Mouse (Mus musculus) forebrain, postnatal 0 days (tissue): ENCODE measurements around the gene Cox5a. TPM values are rescaled to one million over a fixed set of nuclear protein-coding genes. Genes with fewer than 3 reads are reported as not detected.

Experiments
- ATAC-seq: fragments of 200-750 bp; cut with Nextera tagmentation; 2 replicates; pipeline ENCODE4 v1.8.0; 2017; ENCODE audit warnings: mild to moderate bottlenecking, moderate library complexity
- DNase-seq: peaks from one replicate; pipeline ENCODE4 v3.0.0-alpha.2; 2015
- H3K27ac ChIP-seq: fragments of 300-500 bp; sonication (generic); 2 replicates; pipeline ENCODE4 v1.5.1; 2014; ENCODE audit warnings: low read depth, mild to moderate bottlenecking, antibody characterized with exemption, low read length, moderate library complexity, mixed read lengths
- H3K27me3 ChIP-seq: fragments of 300-500 bp; sonication (generic); 2 replicates; pipeline ENCODE4 v1.6.1; 2014; ENCODE audit warnings: mild to moderate bottlenecking, low read length, mixed read lengths; ENCODE audit not compliant: insufficient read depth
- H3K36me3 ChIP-seq: fragments of 300-500 bp; sonication (generic); 2 replicates; pipeline ENCODE4 v1.6.1; 2014; ENCODE audit warnings: mild to moderate bottlenecking, moderate library complexity; ENCODE audit not compliant: insufficient read depth
- H3K4me1 ChIP-seq: fragments of 300-500 bp; sonication (generic); 2 replicates; pipeline ENCODE4 v1.6.1; 2014; ENCODE audit warnings: antibody characterized with exemption; ENCODE audit not compliant: insufficient read depth
- H3K4me2 ChIP-seq: fragments of 300-500 bp; sonication (generic); 2 replicates; pipeline ENCODE4 v1.6.1; 2014; ENCODE audit warnings: low read depth, mild to moderate bottlenecking, moderate library complexity
- H3K4me3 ChIP-seq: fragments of 300-500 bp; sonication (generic); 2 replicates; pipeline ENCODE4 v1.5.1; 2014; ENCODE audit warnings: low read depth, low read length, mixed read lengths
- H3K9ac ChIP-seq: fragments of 300-500 bp; sonication (generic); 2 replicates; pipeline ENCODE4 v1.6.1; 2014; ENCODE audit warnings: mild to moderate bottlenecking
- H3K9me3 ChIP-seq: fragments of 300-500 bp; sonication (generic); 2 replicates; pipeline ENCODE4 v1.6.1; 2016; ENCODE audit warnings: low read length
- CTCF ChIP-seq: sonication (generic); IDR thresholded peaks from 2 replicates; pipeline ENCODE4 v1.5.1; 2016; ENCODE audit warnings: antibody characterized with exemption, control low read depth, low read depth
- WGBS: fragments of 180-500 bp; shearing (Covaris S2); extraction: QIAGEN DNeasy Blood & Tissue Kit; methylation state at CpG from one replicate; pipeline ENCODE4 v1.1.7; 2014; 5-methylcytosine and 5-hydroxymethylcytosine counted together
- polyA plus RNA-seq: library from polyadenylated mRNA; unstranded; fragments of >200 nt; fragmentation: Nextera tagmentation; extraction: Ambion mirVana; gene quantifications from 2 replicates; pipeline ENCODE4 v1.2.1, GENCODE M21; 2015
- total RNA-seq: library from RNA; depleted of rRNA; stranded (reverse); fragments of >200 nt; gene quantifications from 2 replicates; pipeline ENCODE4 v1.2.3, GENCODE M21; 2014

Gene Cox5a
- total and polyA plus RNA-seq, 2 experiments from 2014 or later = 236 to 1,027 TPM

DNA sequence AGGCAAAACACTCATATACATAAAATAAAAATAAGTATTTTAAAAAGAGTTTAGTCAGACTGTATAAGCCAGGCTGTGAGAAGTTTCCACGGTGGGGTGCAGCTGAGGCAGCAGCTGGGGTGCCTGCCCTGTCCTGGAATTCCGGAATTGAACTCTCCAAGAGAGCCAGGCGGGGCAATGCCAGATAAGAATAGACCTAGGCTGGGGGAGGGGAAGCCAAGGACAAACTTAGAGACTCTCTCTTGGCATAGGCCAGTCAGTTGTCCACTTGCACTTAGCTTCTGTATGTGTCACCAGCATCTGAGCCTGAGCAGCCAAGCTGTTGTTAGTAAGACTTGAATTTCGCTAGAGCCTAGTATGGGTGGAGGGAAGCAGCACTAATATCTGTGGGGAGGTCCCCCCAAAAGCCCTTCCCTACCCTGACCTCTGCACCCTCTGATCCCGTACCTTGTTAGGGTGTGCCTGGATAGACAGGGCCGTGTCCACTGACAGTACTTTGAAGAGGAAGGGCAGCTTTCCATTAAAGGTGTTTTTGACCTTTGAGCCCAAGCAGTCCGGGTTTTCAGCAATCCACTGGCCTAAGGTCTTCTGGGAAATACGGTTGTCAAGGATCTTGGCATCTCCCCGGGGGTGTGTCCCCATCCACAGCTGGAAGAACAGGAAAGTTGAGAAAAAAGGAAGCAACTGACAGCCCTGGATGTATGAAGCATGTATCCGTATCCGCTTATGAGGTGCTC lies 29.2 kb downstream of the Cox5a start:
- no peak overlapping the region for H3K4me3 ChIP-seq
- H3K27ac ChIP-seq = no peak overlapping the region
- DNase-seq (no peak), ATAC-seq (no peak)
- WGBS = 92% methylated on average over 11 of the region's 11 CpGs
- H3K27me3 ChIP-seq = no peaks in the 10 kb centered on the region
- peaks cover 5% of the 10 kb centered on the region; the same call in 1 of the 2 replicates for H3K4me1 ChIP-seq
- peaks cover 45% of the 10 kb centered on the region for H3K36me3 ChIP-seq
- no peak overlapping the region for H3K9ac ChIP-seq
- H3K9me3 ChIP-seq = no peaks in the 10 kb centered on the region
- no peak overlapping the region for H3K4me2 ChIP-seq
- TF ChIP-seq CTCF = no peak

- Histone ChIP-seq H3K27me3 (no peaks in the 10 kb centered on the region), H3K4me3 (peak within 1 kb of the TSS; percentile 72), H3K27ac (no peak within 1 kb of the TSS; the same call in 1 of the 2 replicates), H3K36me3 (peaks cover 29% of the 10 kb centered on the region), H3K9me3 (no peaks in the 10 kb centered on the region), H3K9ac (peak within 1 kb of the TSS; percentile 62), H3K4me2 (peak within 1 kb of the TSS; percentile 74), H3K4me1 (peaks cover 5% of the 10 kb centered on the region; the same call in 1 of the 2 replicates)
- no peak for TF ChIP-seq CTCF
- ATAC-seq = peak; percentile 81
- WGBS = under 1% methylated on average over 28 of the region's 28 CpGs
- DNase-seq = peak; percentile 79
These were observed 31.2 kb downstream of the Cox5a start, which contains the start of gene Mpi for GRCm38 (mm10) chr9:57552139-57552887. Mpi (minus strand) TSS chr9:57552763.

GRCm38 (mm10) chr9:57553119-57553518 lies 32.0 kb downstream of the Cox5a start:
- no peak overlapping the region for H3K9ac ChIP-seq
- no peak overlapping the region for H3K4me2 ChIP-seq
- 70% methylated on average over 11 of the region's 11 CpGs for WGBS
- H3K27ac ChIP-seq = no peak overlapping the region
- H3K36me3 ChIP-seq = peaks cover 23% of the 10 kb centered on the region
- no peaks in the 10 kb centered on the region for H3K9me3 ChIP-seq
- no peak overlapping the region for H3K4me3 ChIP-seq
- H3K4me1 ChIP-seq = peaks cover 5% of the 10 kb centered on the region; the same call in 1 of the 2 replicates
- no peaks in the 10 kb centered on the region for H3K27me3 ChIP-seq
- ATAC-seq (no peak), DNase-seq (no peak)
- no peak for TF ChIP-seq CTCF

DNA sequence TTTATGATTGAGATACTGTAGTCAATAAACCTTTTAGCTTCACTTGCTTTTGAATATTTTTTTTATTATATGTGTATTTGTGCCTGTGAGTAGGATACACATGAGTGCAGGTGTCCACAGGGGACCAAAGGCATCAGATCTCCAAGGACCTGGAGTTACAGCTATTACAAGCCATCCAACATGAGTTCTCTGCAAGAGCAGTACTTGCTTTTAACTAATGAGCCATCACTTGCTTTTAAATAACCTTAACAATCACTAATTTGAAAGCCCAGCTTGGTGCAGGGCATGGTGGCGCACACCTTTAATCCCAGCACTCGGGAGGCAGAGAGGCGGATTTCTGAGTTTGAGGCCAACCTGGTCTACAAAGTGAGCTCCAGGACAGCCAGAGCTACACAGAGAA lies 33.7 kb downstream of the Cox5a start:
- H3K27ac ChIP-seq = no peak overlapping the region
- H3K36me3 ChIP-seq = 0 out of 2 replicates have a peak, but pooled peaks cover 9% of the 10 kb centered on the region
- DNase-seq (no peak), ATAC-seq (no peak)
- no peaks in the 10 kb centered on the region for H3K27me3 ChIP-seq
- 34% methylated on average over 3 of the region's 3 CpGs for WGBS
- H3K4me3 ChIP-seq = no peak overlapping the region
- H3K4me2 ChIP-seq = no peak overlapping the region
- TF ChIP-seq CTCF = no peak
- H3K9me3 ChIP-seq = no peaks in the 10 kb centered on the region
- H3K4me1 ChIP-seq = peaks cover 5% of the 10 kb centered on the region; the same call in 1 of the 2 replicates
- no peak overlapping the region for H3K9ac ChIP-seq

DNA sequence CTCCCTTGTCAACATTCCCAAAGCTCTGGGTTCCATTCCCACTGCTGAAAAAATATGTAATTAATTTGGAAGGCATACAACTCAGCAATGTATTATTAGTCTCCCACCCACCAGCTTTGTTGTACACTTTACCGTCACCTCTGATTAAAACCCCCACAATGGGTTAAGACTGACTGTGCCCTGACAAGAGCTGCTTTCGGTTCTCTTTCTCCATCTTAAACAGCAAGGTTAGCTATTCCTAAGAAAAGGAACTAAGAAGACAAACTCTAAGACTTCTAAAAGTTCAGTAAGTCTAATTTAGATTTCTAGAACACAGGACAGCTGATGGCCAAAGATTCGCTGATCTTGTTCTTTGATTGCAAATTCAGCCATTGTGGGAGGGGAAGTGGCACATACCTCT lies 36.1 kb downstream of the Cox5a start:
- Histone ChIP-seq H3K4me2 (no peak overlapping the region), H3K4me1 (peaks cover 10% of the 10 kb centered on the region), H3K36me3 (no peaks in the 10 kb centered on the region), H3K4me3 (no peak overlapping the region), H3K27ac (no peak overlapping the region), H3K27me3 (no peaks in the 10 kb centered on the region), H3K9me3 (no peaks in the 10 kb centered on the region), H3K9ac (no peak overlapping the region)
- no peak for ATAC-seq
- 62% methylated on average over 3 of the region's 3 CpGs for WGBS
- no peak for DNase-seq
- no peak for TF ChIP-seq CTCF

GRCm38 (mm10) chr9:57558625-57559024 lies 37.6 kb downstream of the Cox5a start:
- no peak for DNase-seq
- WGBS = 89% methylated on average over 4 of the region's 4 CpGs

GRCm38 (mm10) chr9:57559568-57559967 lies 38.5 kb downstream of the Cox5a start:
- H3K27ac ChIP-seq = no peak overlapping the region
- no peak for TF ChIP-seq CTCF
- ATAC-seq (no peak), DNase-seq (no peak)
- no peaks in the 10 kb centered on the region for H3K27me3 ChIP-seq
- peaks cover 10% of the 10 kb centered on the region for H3K4me1 ChIP-seq
- H3K4me3 ChIP-seq = no peak overlapping the region
- no peak overlapping the region for H3K4me2 ChIP-seq
- no peaks in the 10 kb centered on the region for H3K9me3 ChIP-seq
- H3K36me3 ChIP-seq = no peaks in the 10 kb centered on the region
- 72% methylated on average over 2 of the region's 2 CpGs for WGBS
- H3K9ac ChIP-seq = no peak overlapping the region

More at GRCm38 (mm10) chr9:57558625-57559024, 37.6 kb downstream of the Cox5a start:
- Histone ChIP-seq H3K4me3 (no peak overlapping the region), H3K9ac (no peak overlapping the region), H3K36me3 (no peaks in the 10 kb centered on the region), H3K4me2 (no peak overlapping the region), H3K27ac (no peak overlapping the region), H3K4me1 (peaks cover 10% of the 10 kb centered on the region), H3K27me3 (no peaks in the 10 kb centered on the region), H3K9me3 (no peaks in the 10 kb centered on the region)
- TF ChIP-seq CTCF = no peak
- ATAC-seq = no peak
